Mouse (Mus musculus): ENCODE measurements around the gene Anpep. TPM values are rescaled to one million over a fixed set of nuclear protein-coding genes. Genes with fewer than 3 reads are reported as not detected.

The Anpep gene
- polyA plus RNA-seq, 1 experiment from 2014 or later, result 7.6 TPM

DNA sequence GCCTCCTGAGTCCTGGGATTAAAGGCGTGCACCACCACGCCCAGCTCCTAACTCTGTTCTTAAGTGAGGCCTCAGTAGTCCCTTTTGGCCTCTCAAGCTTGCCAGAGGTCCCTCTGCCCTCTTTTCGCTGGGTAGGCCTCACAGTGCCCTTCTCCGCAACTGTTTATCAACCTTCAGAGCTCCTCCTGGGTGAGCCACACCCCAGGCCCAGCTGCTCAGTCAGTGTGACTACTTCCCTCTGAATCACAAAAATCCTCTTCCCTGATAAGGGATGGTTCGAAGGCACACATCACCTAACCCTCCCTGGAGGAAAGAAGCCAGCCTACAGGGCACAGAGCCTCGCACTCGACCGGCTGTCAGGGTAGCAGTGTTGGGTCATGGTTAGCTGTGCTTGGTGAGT, 935 bp upstream of the Anpep start:
- H3K27me3 ChIP-seq, result no peaks in the 10 kb centered on the region
- H3K4me1 ChIP-seq, result peaks cover 17% of the 10 kb centered on the region; the same call in 1 of the 2 replicates
- H3K27ac ChIP-seq, result no peak overlapping the region
- H3K9me3 ChIP-seq, result no peaks in the 10 kb centered on the region
- no peaks in the 10 kb centered on the region for H3K36me3 ChIP-seq
- 91% methylated on average over 8 of the region's 8 CpGs for WGBS
- no peak overlapping the region for H3K9ac ChIP-seq
- no peak for ATAC-seq (ENCODE audit: insufficient number of reproducible peaks, insufficient read depth, low FRiP score, low TSS enrichment)
- H3K4me2 ChIP-seq (replicated peaks), result no peak overlapping the region
- H3K4me3 ChIP-seq, result no peak overlapping the region

DNA sequence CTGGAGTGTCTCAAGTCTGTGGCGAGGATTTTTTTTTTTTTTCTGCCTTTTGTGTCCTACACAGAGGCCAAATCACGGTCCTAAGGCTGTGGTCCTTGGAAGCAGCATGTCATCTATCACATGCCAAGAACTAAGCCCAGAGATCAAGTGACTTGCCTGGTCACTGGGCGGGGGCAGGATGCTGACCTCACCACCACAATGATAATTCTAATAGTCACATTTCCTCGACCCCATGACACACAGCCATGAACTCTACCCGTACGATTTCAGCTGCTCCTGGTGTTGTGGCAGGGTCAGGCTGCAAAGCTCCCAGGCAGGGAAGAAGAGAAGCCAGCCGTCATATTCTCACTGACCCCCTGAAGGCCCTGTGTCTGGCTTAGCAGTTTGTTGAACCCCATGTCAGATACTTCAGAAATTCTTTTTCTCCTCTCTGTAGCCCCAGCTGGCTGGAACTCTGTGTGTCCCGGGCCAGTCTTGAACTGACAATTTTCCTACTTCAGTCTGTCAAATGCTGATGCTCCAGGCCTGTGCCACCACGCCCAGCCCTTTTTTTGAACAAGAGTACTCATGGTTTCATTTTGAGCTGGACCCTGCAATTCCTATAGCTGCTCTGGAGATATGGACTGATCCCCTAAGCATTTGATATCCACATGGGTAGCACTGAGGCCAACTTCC, 1.8 kb downstream of the Anpep start:
- H3K4me2 ChIP-seq (replicated peaks), result no peak overlapping the region
- no peaks in the 10 kb centered on the region for H3K9me3 ChIP-seq
- WGBS, result 58% methylated on average over 9 of the region's 9 CpGs
- H3K4me3 ChIP-seq, result no peak overlapping the region
- ATAC-seq (ENCODE audit: insufficient number of reproducible peaks, insufficient read depth, low FRiP score, low TSS enrichment), result no peak
- H3K9ac ChIP-seq, result no peak overlapping the region
- peaks cover 17% of the 10 kb centered on the region; the same call in 1 of the 2 replicates for H3K4me1 ChIP-seq
- H3K27me3 ChIP-seq, result no peaks in the 10 kb centered on the region
- no peak overlapping the region for H3K27ac ChIP-seq
- no peaks in the 10 kb centered on the region for H3K36me3 ChIP-seq

DNA sequence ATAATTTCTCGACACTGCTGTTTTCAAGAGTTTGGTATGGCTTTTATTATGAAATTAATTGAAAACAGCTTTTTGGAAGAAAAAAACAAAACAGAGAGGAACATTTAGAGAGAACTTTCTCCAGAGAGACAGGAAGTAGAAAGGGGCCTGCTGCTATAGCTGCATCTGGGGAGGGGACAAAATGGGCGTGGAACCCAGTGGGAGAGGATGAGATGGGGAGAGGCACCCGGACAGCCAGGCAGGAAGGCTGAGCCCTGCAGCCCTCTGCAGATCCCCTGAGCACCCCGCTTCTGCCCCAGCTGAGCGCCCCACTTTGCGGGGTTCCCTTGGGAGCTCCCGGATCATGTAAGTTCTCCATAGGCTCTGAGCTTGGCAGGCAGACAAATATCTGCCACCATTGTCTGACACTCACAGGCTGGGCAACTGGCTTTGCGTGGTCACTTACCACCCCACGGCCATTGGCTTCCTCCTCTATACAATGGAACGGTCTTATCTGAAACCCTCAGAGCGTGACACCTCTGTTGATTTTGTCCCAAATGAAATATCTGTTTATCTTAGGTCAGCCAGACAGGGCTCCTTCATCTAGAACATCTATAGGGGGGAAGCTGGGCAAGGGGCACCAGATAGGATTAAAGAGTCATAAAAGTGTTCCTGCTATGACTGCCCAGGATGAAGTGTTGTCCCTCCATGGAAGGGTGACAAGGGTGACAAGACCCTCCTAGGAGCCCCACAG, 2.5 kb downstream of the Anpep start:
- Histone ChIP-seq H3K4me3 (no peak overlapping the region), H3K9me3 (no peaks in the 10 kb centered on the region), H3K4me2 (replicated peaks) (no peak overlapping the region), H3K27me3 (no peaks in the 10 kb centered on the region), H3K27ac (peak overlapping the region; percentile 79), H3K4me1 (peaks cover 17% of the 10 kb centered on the region; the same call in 1 of the 2 replicates), H3K36me3 (no peaks in the 10 kb centered on the region), H3K9ac (no peak overlapping the region)
- 55% methylated on average over 11 of the region's 11 CpGs for WGBS
- ATAC-seq (ENCODE audit: insufficient number of reproducible peaks, insufficient read depth, low FRiP score, low TSS enrichment), result no peak

DNA sequence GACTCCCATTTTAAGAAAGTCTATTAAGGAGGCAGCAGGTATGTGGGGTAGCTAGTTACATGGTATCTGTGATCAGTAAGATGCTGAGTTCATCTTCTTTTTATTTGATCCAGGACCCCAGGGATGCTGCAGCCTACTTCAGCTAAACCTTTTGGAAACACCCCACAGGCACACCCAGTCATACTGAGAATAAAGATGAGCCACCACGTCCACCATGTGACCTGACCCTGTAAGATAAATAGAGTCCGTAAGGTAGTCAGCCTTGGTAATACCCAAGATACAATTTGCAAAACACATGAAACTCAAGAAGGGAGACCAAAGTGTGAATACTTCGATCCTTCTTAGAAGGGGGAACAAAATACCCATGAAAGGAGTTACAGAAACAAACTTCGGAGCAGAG, 4.6 kb downstream of the Anpep start:
- no peaks in the 10 kb centered on the region for H3K27me3 ChIP-seq
- no peaks in the 10 kb centered on the region for H3K36me3 ChIP-seq
- ATAC-seq (ENCODE audit: insufficient number of reproducible peaks, insufficient read depth, low FRiP score, low TSS enrichment), result no peak
- no peak overlapping the region for H3K27ac ChIP-seq
- H3K4me1 ChIP-seq, result peaks cover 17% of the 10 kb centered on the region; the same call in 1 of the 2 replicates
- 70% methylated on average over 4 of the region's 4 CpGs for whole genome bisulfite sequencing
- no peak overlapping the region for H3K4me3 ChIP-seq
- H3K9ac ChIP-seq, result no peak overlapping the region
- H3K4me2 ChIP-seq (replicated peaks), result no peak overlapping the region
- no peaks in the 10 kb centered on the region for H3K9me3 ChIP-seq

DNA sequence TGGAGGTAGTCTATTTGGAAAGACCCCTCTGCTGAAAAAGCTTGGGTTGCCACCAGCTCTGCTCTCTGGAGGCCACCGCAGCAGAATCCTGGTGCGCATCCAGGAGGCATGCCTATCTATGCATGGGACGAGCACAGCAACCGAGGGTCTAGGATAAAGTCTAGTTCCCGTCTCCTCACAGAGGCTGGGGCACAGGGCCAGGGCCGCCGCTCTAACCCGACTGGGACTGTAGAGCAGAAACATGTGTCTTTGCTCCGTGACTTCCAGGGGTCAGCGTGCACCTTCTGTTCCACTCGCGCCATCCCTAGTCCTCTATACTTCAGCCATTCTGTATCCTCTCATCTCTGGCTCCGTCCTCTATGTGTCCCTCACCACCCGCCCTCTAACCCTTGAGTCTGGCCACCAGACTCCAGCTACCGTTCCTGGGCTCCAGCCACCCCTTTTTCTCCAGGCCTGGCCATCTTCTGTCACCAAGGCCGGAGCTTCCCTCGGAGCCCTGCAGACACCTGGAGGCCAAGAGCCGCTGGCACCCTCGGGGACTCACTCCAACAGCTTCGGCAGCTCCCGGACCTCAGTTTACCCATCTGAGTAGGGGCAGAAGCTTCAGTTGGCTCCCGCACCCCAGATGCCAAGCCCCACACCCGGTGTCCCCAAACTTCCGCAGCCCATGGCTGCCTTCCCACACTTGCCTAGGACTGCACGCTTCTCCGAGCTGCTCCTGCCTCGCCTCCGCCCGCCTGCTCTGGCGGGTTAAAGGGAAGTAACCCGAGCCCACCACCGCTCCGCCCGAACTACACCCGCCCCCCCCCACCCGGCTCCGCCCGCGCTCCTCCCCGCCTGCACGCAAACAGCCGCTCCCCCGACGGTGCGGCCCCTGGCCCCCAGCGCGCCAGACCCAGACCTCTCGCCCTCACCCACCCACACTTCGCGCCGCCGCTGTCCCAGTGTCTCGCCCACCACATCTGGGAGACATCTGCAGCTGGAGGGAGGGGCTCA, 13.1 kb downstream of the Anpep start:
- no peaks in the 10 kb centered on the region for H3K36me3 ChIP-seq
- 7% methylated on average over 52 of the region's 53 CpGs for WGBS
- H3K9me3 ChIP-seq, result no peaks in the 10 kb centered on the region
- peaks cover 17% of the 10 kb centered on the region; the same call in 1 of the 2 replicates for H3K4me1 ChIP-seq
- H3K27me3 ChIP-seq, result no peaks in the 10 kb centered on the region
- peak overlapping the region; percentile 74 for H3K4me2 ChIP-seq (replicated peaks)
- H3K9ac ChIP-seq, result peak overlapping the region; percentile 51
- H3K27ac ChIP-seq, result peak overlapping the region; percentile 66
- peak overlapping the region; percentile 43 for H3K4me3 ChIP-seq
- peak; percentile 80 for ATAC-seq (ENCODE audit: insufficient number of reproducible peaks, insufficient read depth, low FRiP score, low TSS enrichment)

DNA sequence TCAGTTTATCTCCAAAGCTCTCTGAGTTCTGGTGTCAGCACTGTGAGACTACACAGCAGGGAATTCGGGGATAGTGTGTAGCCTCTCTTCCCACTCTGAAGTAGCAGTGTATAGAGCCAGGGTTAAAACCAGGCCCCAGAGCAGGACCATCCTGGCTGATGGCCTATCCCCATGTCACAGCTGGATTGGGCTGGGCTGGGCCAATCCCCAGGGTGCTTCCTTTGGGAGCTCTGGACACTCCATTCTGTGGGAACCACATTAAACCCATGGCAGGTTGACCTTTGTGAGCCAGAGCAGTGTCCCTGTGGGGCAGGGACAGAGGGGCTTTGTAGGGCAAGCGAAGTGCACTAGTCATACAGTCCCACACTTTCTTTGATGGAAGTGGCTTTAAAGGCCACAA, 14.5 kb downstream of the Anpep start:
- Histone ChIP-seq H3K4me3 (no peak overlapping the region), H3K4me1 (peaks cover 25% of the 10 kb centered on the region; the same call in 1 of the 2 replicates), H3K9me3 (no peaks in the 10 kb centered on the region), H3K27ac (no peak overlapping the region), H3K9ac (no peak overlapping the region), H3K27me3 (no peaks in the 10 kb centered on the region), H3K36me3 (no peaks in the 10 kb centered on the region), H3K4me2 (replicated peaks) (no peak overlapping the region)
- 68% methylated on average over 2 of the region's 2 CpGs for WGBS
- no peak for ATAC-seq (ENCODE audit: insufficient number of reproducible peaks, insufficient read depth, low FRiP score, low TSS enrichment)

DNA sequence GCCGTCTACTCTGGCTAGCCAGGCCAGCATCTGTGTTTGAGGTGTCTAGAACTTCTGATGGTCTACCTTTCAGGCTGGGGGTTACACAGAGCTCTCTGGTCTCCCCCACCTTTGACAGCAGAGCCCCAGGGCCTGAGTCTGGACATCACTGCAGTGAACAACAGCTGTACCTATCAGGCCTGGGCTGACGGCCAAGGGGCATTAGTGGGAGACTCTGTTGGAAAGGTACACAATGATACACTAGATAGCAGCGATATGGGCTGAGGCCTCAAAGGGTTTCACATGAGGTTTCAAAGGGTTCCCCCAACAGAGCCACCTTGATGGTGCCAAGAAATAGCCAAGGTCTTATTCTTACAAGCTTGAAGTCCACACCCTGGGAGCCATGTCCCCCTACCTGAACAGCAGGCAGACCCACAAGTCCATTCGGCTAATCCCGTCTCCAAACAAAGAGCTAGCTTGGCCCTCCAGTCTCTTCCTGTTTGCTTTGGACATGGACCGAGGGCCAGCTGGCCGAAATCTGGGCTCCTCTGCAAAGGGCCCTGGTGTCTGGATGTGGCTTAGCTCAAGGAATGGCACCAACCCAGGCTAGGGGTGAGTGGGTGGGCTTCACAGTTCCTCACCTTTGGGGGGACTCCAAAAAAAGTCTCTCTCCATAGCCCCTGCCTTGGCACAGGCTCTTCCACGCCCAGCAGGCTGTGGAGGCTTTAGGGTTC, 16.6 kb downstream of the Anpep start:
- no peak overlapping the region for H3K4me3 ChIP-seq
- ATAC-seq (ENCODE audit: insufficient number of reproducible peaks, insufficient read depth, low FRiP score, low TSS enrichment), result no peak
- no peak overlapping the region for H3K9ac ChIP-seq
- 81% methylated on average over 8 of the region's 8 CpGs for WGBS
- H3K4me2 ChIP-seq (replicated peaks), result no peak overlapping the region
- peaks cover 25% of the 10 kb centered on the region; the same call in 1 of the 2 replicates for H3K4me1 ChIP-seq
- no peak overlapping the region for H3K27ac ChIP-seq
- 0 out of 2 replicates have a peak, but pooled peaks cover 4% of the 10 kb centered on the region for H3K36me3 ChIP-seq
- H3K27me3 ChIP-seq, result no peaks in the 10 kb centered on the region
- no peaks in the 10 kb centered on the region for H3K9me3 ChIP-seq

DNA sequence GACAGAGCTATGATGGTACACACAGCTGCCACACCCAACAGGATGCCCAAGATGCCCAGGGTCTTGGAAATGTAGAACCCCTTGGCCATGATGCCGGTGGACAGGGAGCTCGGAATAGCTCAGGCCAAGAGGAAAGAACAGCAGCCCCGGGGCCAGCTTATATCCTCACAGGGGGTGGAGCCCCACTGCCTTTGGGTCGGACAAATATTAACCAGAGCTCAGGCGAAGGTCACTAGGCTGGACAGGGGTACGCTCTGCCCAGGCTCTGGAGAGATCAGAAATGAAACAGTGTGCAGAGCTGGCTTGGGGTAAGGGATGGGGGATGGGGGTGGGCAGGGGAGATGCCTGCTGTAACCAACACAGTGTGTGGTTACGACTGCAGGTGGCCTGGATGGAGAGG, 18.7 kb downstream of the Anpep start:
- H3K4me3 ChIP-seq, result no peak overlapping the region
- WGBS, result 56% methylated on average over 7 of the region's 7 CpGs
- ATAC-seq (ENCODE audit: insufficient number of reproducible peaks, insufficient read depth, low FRiP score, low TSS enrichment), result no peak
- no peaks in the 10 kb centered on the region for H3K9me3 ChIP-seq
- no peaks in the 10 kb centered on the region for H3K27me3 ChIP-seq
- no peak overlapping the region for H3K27ac ChIP-seq
- H3K9ac ChIP-seq, result no peak overlapping the region
- no peak overlapping the region for H3K4me2 ChIP-seq (replicated peaks)
- 0 out of 2 replicates have a peak, but pooled peaks cover 4% of the 10 kb centered on the region for H3K36me3 ChIP-seq
- H3K4me1 ChIP-seq, result peaks cover 18% of the 10 kb centered on the region; the same call in 1 of the 2 replicates

DNA sequence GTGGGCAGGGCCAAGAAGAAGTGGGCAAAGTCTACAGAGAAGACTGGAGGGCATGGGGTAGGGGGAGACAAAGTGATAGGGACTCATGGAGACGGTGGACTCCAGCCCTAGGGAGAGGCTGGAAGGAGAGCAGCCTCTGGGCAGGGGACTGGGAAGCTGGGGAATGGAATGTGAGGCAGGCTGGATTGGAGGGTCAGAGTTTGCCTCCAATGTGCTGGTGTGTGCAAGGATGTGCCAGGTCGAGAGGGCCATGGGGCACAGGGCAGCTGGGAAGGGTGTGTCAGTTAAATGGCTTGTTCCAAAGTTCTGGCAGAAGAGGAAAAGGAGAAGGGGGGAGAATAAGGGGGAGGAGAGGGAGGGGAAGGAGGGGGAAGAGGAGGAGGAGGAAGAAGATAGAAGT, 23.6 kb downstream of the Anpep start:
- Histone ChIP-seq H3K36me3 (peaks cover 4% of the 10 kb centered on the region; the same call in 1 of the 2 replicates), H3K9me3 (no peaks in the 10 kb centered on the region), H3K4me3 (no peak overlapping the region), H3K27ac (no peak overlapping the region), H3K4me2 (replicated peaks) (no peak overlapping the region), H3K27me3 (no peaks in the 10 kb centered on the region), H3K9ac (no peak overlapping the region), H3K4me1 (0 out of 2 replicates have a peak, but pooled peaks cover 3% of the 10 kb centered on the region)
- 65% methylated on average over 2 of the region's 2 CpGs for WGBS
- ATAC-seq (ENCODE audit: insufficient number of reproducible peaks, insufficient read depth, low FRiP score, low TSS enrichment), result no peak

DNA sequence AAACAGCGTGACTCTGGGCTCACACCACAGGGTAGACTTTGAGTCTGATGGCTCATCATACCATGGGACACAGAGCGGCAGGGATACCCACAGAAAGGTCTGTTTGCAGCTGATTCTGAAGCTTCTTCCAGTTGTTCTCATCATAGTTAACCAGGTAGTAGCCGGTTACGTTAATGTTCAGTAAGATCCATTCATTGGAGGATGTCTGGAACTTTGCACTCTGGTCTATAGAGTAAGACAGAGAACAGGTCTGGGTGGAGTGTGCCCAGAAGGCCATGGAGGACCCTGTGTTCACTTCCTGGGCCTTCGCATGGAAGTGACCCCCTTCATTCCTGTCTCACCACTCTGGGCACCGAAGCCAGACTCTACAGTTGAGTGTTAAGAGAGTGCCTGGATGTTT, 25.7 kb downstream of the Anpep start:
- Histone ChIP-seq H3K27ac (no peak overlapping the region), H3K9me3 (no peaks in the 10 kb centered on the region), H3K9ac (no peak overlapping the region), H3K4me2 (replicated peaks) (no peak overlapping the region), H3K4me3 (no peak overlapping the region), H3K36me3 (no peaks in the 10 kb centered on the region; the same call in 1 of the 2 replicates), H3K27me3 (no peaks in the 10 kb centered on the region), H3K4me1 (no peaks in the 10 kb centered on the region)
- ATAC-seq (ENCODE audit: insufficient number of reproducible peaks, insufficient read depth, low FRiP score, low TSS enrichment), result no peak
- WGBS, result 95% methylated on average over 6 of the region's 6 CpGs

DNA sequence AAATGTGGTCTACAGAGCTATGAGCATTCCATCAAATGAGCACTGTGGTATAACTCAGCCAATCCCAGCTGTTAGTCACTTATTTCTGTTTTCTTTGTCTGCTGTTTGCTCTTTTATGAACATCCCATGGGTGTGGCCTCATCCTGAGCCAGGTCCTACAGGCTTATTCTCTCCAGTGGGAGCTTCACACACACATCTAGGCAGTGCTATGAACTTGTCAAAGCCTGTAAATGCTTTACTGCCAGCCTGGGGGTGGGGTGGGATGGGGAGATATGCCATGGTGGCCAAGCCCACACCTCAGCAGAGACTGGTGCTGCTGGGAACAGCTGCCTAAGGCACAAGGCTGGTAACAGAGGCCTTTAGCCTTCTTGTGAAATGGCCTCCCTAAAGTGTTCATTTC, 27.9 kb downstream of the Anpep start:
- Histone ChIP-seq H3K36me3 (no peaks in the 10 kb centered on the region; the same call in 1 of the 2 replicates), H3K4me2 (replicated peaks) (no peak overlapping the region), H3K9me3 (no peaks in the 10 kb centered on the region), H3K4me1 (no peaks in the 10 kb centered on the region), H3K9ac (no peak overlapping the region), H3K27ac (no peak overlapping the region), H3K4me3 (no peak overlapping the region), H3K27me3 (no peaks in the 10 kb centered on the region)
- no peak for ATAC-seq (ENCODE audit: insufficient number of reproducible peaks, insufficient read depth, low FRiP score, low TSS enrichment)

Measured in embryonic facial prominence, embryonic 12.5 days (tissue).